Mouse (Mus musculus) erythroblast, embryonic 14.5 days (primary cell): ENCODE data around the gene Slfn1.

Experiments
- GATA1 ChIP-seq: IDR thresholded peaks from 2 replicates; pipeline ENCODE4 v1.6.1; 2012; ENCODE audit warnings: low read length, inconsistent platforms, mixed read lengths
- TAL1 ChIP-seq: IDR thresholded peaks from 3 replicates; pipeline ENCODE4 v1.6.1; 2012; ENCODE audit warnings: low read length, inconsistent platforms, mixed read lengths

DNA sequence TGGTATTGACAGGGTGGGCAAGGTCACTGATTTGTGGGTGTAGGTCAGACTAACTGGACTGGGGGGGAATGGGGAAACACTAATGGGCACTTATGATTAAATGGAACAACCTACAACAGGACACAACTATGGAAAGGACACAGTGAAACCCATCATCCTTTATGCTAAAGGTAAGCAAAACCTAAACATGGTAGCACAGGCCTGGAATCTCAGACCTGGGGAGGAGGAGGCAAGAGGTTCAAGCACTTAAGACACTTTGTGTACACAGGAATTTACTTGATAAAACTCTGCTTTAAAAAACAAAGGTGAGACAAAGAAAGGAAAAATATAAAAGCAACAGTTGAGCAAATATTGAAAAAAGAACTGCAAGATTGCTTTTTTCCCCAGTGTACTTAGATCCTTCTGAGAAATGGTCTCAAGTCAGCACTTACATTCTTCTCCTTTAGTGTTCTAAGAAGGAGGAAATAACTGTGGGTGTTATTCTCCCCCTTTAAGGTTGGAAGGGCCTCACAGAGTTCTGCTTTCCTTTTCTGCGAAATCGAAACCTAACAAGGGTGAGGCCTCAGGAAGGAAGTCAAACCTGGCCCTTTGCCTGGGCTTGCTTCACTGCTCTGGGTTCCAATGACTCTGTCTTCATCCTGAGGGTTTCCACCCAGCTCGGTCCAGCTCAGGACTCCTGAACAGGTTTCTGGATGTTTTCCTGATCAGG, 38.8 kb upstream of the Slfn1 start:
- TF ChIP-seq GATA1 (no peak), TAL1 (no peak)
